Mouse (Mus musculus): ENCODE measurements around the gene Kiz.
A peak's percentile ranks its signal among the peaks of the same experiment; 100 is the strongest.

Gene Kiz

DNA sequence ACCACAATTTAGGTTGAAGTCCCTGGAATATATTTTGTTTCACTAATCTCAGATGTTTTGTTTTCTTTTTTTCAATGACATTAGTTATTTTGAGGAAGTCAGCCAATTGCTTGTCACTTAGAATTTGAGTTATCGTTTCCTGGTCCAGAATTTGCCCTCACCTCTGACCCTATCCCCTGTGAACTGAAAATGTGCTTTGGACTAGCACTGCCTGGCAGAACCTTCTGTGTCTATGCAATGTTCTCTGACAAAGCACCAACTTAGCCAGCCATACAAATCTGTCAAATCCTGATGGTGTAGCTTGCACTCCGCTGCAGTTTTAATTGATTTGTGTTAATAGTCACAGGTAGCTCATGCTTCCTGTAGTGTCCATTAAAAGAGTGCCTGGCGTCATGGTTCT, 10.1 kb downstream of the Kiz start:
- no peak for DNase-seq (ENCODE audit: low read depth, low spot score)

DNA sequence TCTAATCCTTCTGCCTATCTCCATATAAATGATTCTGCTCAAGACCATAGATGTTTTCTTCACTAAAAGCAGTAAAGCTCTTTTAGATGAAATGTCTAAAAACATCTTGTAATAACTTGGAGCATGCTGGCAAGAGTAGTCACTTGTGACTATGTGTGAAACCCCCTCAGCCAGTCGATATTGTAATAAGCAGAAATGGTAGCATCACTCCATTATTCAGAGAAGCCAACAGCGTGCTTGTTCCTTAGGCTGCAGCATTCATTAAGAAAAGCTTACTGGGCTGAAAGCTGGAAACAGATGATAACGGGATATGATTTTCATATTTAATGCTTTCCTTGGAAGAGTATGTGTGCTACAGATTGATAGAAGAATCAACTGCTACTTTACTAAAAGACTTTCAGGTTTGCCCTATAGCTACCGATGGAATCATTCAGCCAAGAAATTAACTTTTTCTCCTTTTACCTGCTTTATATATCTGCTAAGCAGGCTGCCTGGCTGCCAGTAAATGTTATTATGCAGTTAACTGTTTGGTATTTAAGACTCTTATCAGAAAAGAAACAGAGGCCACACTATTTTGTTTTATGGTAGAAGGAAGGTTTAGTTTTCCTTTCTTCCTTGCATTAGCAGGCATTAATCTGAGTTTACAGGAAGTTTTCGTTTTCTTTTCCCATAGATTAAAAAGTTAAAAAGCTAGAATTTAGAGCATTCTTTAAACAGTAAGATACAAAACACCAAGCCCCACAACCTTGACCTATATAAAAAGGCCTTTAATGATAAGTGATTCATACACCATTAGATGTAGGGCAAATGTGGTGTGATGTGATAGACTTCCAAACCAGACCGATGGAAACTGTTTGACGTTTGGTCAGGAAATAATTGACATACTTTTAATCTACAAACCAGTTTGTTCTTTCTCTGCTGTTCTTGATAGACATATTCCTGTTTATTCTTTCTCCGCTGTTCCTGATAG, 15.9 kb downstream of the Kiz start:
- no peak for DNase-seq (ENCODE audit: low read depth, low spot score)

DNA sequence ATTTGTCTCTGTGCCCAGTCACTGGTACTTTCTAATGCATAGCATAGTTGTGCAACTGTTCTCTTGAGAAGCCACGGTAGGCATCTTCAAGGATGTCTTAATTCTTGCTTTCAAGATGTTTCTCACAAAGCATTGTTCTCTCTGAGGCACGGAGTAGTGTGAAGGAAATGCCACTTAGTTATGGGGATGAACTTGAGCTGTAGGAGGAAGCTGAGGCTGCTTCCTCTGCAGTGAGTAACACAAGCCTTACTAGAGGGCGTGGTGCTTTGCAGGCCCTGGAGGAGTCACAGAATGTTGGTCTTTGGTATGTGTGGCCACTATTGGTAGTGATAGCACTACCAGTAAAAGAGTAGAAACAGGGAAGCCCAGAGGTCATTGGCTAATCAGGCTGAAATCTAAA, 17.0 kb downstream of the Kiz start:
- no peak for DNase-seq (ENCODE audit: low read depth, low spot score)

DNA sequence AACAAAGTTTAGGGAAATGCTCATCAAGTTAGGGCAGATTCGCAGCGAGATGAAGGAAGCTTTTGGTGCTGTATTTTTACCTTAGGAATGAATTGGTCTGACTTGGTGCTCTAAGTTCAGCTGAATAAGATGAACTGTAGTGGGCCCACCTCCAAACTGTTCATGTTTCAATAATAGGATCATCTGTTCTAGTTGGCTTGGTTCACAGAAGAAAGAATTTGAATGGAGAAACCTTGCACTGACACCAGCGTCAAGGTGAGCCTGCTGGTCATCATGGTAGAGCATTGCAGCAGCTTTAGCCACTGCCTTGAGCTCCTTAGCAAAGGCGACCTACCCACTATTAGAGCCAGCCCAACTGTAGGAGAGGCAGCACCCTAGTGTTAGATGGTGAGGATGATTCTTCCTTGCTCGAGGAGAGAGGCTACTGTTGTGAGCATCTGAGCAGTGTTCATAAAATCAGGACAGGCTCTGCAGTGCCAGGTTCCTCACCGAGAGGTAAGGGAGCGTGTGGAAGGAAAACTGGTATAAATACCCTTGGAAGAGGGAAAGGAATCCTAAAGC, 18.3 kb downstream of the Kiz start:
- no peak for DNase-seq (ENCODE audit: low read depth, low spot score)

DNA sequence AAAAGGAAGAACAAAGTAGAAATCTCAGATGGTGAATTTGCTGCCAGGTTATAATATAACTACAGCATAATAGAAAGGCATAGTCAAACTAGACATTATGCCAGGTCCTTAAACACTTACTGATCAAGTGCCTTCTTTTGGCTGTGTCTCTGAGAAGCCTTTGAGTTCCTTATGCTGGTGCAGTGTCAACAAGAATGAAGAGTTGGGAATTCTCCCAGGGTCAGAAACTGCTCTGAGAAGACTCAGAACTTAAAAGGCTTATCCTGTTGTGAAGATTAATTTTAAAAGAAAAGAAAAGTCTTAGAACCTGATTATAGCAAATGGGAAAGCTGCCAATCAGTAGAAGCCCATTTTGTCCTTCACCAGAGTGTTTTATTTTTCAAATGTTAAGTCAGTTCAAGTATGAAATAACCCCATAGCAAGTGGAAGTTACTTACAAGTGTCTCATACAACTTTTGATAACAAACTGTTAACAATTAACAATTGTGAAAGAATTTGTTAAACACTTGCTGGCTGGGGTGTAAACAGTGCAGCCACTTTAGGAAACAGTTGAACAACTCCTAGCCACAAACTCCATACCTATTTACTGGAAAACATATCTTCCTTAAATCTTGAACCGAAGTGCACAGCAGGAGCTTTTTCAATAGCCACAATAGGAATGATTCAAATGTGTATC, 21.9 kb downstream of the Kiz start:
- DNase-seq (ENCODE audit: low read depth, low spot score), result no peak

DNA sequence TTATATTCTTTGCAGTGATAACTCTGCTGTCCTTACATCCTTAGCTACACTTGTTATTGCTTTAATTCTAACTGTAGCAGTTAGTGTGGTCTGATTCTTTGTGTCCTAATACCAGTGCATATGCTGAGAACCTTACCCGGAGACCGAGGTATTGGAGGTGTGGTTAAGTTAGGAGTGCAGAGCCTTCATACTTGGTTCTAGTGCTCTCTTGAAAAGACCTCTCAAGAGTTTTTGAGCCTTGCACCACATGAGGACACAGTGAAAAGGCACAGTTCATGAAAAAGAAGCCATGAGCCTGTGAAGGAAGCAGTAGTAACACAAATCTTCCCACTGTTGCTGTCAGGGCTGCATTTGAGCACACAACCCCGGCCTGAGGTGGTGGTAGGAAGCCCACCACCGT, 26.0 kb downstream of the Kiz start:
- no peak for DNase-seq (ENCODE audit: low read depth, low spot score)

DNA sequence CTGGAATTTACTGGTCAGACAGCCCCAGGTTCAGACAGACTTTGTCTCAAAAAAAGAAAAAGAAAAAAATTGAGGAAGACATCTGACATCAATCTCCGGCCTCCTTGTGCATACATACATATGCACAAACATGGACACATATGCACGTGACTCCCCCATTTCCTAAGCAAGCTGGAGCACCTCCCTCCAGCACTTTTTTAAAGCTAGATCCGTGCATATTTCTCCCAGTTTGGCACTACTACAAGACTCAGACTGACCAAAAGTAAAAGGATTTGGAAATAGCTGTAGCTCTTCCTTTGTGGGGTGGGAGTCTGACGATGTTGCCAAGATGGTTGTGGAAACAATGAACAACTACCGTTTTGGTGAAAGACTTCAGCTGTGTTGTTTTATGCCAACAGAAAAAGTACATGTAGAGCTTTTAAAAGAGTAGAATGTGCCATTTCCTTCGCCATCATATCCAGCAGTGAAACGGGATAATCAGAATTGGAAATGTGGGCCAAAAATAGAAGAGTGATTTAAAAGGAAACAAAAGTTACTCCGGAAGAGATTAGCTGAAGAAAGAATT, 28.7 kb downstream of the Kiz start:
- no peak for DNase-seq (ENCODE audit: low read depth, low spot score)

DNA sequence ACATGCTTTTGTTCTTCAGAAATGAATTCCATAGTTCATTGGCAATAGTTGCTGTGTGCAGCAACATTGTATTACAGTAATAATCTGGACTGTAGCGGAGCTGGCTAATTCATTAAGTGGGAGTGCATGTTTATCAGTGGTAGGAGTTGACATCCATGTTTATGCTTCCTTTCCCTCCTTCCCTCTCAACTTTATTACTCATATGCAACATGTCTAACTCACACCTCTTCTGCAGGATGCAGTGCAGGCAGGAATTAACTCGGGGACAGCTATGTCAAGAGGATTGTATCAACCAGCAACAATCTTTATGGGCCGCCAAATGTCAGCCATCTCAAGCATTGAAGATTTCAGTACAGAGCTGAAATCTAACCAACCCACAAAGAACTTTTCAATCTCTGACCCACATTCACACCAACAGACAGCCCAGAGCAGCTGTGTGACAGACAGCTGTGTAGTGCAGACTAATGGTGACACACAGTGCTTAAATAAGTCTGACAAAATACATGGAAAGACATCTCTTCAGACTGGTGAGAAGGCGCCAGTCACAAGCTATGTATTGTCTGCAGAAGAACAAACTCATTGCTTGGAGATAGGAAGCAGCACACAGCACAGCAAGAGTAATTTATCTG, 33.2 kb downstream of the Kiz start:
- DNase-seq (ENCODE audit: low read depth, low spot score), result no peak

DNA sequence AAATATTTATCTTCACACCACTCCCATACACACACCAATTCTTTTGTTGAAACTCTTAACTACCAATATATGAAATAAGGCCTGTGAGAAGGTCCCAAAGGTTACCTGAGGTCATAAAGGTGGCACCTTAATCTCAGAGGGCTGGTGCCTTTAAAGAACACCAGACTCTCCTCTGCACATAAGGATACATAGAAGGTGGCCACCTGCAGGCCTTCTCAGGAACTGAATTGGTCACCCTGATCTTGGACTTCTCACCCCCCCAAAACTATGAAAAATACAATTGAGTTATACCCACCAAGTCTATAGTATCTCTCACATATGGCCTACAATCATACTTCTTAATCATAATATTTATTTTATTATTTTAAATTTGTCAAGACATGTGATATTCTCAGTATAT, 43.3 kb downstream of the Kiz start:
- DNase-seq (ENCODE audit: low read depth, low spot score), result no peak

DNA sequence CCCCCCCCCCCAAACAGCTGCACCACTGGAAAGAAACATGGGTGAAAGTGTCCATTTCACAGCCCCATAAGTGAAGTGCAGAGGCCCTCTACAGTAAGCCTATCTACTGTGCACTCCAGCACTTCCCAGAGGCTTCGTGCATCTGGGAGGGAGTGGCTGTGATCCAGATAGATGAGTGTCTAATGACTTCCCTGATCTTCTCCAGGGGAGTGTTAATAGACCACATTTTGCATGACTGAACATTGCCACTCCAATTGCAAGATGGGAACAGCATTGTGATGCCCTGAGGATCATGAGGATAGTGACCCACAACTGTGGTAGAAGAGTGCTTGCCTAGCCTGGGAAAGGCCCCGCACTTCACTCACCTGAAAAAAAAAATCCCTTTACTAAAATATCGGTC, 60.4 kb downstream of the Kiz start:
- DNase-seq (ENCODE audit: low read depth, low spot score), result no peak

DNA sequence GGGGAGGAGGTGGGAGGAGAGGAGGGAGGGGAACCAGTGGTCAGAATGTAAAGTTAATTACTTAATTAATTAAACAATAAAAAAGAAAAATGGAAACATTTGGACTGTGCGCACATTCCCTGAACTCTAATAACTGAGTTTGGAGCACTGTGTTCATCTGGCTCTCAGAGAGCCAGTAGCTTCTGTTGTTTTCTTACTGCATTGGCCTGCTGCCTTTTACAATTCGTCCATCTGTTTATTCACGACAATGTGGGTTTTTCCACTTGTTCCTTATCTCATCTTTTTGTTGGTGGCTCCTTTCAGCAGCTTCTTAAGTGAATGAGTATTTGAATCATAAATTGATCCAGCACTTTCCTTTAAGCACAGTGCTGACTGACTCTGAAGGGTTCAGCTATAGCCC, 62.1 kb downstream of the Kiz start:
- DNase-seq (ENCODE audit: low read depth, low spot score), result no peak

DNA sequence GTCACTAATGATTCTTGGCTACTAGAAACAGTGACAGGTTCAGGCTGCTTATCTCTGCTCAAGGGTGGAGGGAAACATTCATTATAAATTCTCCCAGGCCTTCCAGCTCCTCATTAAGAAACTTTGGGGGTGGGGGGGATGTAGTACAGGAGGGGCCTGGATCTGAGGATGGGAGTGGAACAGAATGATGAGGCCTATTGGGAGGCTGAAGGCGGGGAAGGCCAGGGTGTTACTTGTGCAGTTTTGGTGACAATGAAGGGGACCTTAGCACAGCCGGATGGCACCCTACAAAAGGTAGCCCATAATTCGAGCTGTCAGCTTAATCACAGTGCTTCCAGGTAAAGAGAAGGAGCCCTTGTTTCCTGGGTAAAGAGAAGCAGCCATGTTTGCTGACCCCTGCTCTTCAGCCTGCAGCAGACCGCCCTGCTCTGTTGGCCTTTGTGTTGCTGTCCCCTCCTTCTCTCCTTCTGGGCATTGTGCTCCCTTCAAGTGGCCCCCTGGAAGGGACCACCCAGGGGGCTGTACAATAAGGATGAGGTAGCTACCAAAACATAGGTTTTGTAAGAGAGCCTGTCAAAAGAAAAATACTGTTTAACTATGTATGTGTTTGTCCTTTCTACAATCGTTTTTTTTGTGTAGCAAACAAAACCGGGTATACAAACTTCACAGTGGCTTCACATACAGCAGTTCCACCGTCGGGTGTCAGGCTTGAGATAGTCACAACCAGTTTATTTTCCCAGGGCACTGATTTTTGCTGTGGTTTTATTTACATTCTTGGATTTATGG, 64.9 kb downstream of the Kiz start:
- no peak for DNase-seq (ENCODE audit: low read depth, low spot score)

DNA sequence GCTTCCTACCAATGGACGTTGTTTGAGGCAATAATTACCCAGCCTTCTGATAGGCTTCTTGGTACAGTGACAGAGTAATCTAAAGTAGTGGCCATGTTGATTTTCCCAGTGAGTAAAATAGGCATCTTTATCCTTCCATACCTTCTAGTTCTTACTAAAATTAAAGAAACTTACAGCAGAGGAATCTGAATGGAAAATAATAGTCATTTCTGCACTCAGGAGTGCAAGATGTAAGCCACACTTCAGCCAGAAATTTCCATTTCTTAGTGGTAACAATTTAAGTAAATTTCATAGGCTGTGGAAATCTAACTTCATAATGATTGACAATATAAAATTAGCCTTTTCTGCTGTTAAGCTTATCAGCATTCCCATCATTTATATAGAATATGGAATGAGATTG, 69.6 kb downstream of the Kiz start:
- DNase-seq (ENCODE audit: low read depth, low spot score), result no peak

DNA sequence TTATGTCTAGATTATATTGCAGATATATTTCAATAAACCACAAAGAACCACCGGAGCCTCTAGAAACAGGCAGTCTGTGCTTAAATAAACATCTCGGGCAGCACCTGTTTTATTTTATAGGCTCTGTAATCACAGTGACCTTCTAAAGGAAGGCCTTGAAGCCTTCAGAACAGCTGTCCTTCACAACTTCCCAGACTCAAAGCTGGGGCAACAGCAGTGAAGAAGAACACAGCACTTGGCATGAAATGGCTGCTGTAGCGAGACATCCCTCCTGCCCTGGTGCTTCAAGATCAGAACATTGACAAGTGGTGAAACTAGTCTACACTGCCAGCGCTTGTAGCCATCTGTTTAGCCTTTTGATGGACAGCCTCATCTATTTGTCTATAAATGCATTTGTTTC, 70.2 kb downstream of the Kiz start:
- DNase-seq (ENCODE audit: low read depth, low spot score), result no peak

DNA sequence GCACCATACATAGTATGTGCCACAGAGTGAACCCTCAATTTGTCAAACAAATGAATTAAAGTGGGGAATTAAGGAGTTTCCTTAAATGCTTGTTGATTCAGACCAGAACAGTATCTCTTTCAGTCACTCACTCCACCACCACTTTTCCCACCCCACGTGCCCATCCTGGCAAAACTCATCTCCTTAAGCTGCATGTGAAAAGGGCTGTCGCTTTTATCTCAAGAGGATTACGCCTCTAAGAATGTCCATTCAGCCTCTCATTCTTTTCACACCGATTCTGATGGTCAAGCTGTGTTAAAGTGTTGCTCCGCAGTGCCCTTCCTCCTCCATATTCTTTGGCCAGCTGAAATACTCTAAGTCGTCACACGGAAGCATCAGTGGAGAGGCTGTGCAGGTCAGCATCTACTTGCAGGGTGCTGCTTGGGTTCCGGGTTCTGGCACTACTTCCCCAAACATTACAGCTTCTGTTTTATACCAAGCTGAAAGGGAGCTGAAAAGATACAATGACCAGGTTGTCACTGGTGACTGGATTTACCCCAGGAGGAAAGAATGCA, 92.6 kb downstream of the Kiz start:
- DNase-seq (ENCODE audit: low read depth, low spot score), result no peak

DNA sequence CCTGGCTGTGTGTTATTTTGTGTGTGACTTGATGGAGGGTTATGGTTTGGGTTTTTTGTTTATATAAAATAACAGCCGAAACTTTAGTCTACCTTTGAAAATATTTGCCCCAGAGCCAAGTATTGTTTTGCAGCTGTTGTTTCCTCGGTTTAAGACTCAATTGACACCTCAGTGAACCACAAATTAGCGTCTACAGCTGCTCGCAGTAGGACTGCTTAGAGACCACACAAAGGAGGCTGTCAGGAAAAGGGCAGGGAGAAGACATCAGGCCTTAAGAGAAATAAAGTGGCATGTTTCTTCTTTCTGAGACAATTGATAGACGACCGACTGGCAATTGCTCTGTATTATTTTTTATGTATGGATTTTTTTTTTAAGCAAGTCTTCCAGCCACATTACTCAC, 100.7 kb downstream of the Kiz start:
- no peak for DNase-seq (ENCODE audit: low read depth, low spot score)

DNA sequence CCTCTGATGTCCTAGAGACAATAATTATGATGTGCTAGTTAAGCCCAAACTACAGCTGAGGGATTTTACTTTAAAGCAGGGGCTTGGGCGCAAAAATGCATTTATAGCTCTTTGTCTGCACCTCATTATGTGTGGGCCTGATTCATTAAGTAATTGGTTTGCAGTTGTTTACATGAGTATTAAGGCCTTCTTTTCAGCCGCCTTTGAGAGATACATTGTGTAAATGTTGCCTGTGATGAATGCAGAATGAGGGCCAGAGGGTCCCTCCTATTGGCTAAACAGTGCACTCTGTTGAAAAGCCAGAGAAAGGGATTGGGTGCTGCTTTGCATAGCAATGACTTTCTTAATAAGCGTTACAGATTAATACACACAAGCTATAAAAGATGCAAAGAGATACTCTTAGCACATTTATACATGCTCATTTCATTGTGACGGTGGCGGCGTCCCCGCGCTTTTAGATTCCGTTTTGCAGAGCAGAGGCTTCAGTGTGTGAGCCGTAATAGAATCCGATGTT, 102.8 kb downstream of the Kiz start:
- no peak for DNase-seq (ENCODE audit: low read depth, low spot score)

DNA sequence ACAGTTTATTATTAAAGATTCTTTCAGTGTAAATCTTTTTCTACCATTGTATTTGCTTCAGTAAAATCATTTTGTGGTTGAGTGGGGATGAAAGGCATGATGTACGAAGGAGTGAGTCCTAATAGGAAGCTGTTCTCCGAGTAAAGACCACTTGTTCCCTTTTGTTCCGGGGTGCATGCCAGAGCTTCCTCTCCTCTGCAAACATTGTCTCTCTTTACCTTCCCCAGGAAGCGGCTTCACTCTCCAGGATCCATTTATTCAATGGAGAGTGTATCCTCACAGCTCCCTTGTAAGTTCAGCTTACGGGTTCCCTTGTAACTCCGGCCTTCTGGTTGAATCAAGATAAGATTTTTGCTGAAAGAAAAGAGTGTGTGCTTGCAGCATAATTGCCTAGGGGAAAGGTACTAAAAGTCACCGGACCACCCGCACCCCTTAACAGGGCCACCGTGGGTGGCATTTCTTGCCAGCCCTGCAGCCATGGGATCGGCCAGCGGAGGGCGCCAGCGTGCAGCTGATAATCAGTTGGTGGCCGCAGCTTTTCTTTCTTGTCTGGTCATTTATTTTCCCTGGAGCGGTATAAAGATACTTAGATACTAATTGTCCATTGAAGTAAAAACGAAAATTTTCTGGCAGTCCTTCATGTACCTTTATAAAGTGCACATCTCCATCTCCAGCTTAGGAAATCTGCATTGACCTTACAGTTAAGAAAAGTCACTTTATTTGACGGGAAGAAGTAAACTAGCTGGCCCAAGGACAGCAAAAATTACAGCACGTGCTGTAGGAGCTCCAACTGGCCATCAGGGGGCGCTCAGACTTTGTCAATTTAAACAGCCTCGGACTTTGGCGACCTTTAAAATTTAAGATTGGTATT, 103.5 kb downstream of the Kiz start:
- DNase-seq (ENCODE audit: low read depth, low spot score), result peak; percentile 69

DNA sequence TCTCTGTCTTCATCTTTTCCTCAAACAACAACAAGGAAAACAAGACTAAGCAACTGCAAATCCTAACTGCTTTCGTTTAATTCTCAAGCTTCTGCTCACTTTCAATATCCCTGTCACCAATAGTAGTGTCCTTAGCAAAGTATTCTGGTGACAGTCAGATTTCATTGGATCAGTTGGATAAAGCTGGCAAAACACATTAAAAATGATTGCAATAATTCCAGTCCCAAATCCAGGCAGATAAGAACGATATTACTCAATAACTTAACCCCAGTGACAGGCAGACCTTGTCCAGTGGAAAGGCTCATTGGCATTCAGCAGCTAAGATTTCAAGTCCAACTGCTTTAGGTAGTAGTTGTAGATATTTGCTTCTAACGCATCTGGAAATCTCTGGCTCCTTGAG, 119.4 kb downstream of the Kiz start:
- DNase-seq (ENCODE audit: low read depth, low spot score), result no peak
